Mouse (Mus musculus): ENCODE measurements around the gene Lrrc4c. TPM values are rescaled to one million over a fixed set of nuclear protein-coding genes. Genes with fewer than 3 reads are reported as not detected.

The Lrrc4c gene
- polyA plus RNA-seq, 1 experiment from 2014 or later: 11.1 TPM

DNA sequence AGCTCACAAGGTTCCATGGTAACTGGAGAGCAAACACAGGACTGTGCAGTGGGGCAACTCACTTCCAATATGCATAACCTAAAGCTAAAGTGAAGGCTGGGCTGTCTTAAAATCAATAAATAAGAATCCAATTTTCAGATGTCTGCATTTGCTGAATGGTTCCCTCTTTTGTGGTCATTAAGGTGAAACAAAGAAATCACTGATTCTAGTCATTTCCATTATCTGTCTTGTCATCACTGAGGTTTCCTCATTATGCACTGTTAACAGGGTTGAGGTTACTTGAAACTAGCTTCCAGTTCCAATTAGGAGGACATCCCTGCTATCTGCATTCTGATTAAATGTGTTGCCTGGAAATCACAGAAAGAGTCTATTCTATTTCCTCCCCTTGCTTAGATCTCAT is 1291.5 kb downstream of the Lrrc4c start:
- Histone ChIP-seq H3K4me1 (no peaks in the 10 kb centered on the region; the same call in none of the 2 replicates), H3K27ac (no peak overlapping the region), H3K9ac (no peak overlapping the region), H3K27me3 (no peaks in the 10 kb centered on the region), H3K36me3 (no peaks in the 10 kb centered on the region), H3K4me2 (replicated peaks) (no peak overlapping the region), H3K4me3 (no peak overlapping the region), H3K9me3 (replicated peaks) (no peaks in the 10 kb centered on the region)
- ATAC-seq (ENCODE audit: low FRiP score): no peak

DNA sequence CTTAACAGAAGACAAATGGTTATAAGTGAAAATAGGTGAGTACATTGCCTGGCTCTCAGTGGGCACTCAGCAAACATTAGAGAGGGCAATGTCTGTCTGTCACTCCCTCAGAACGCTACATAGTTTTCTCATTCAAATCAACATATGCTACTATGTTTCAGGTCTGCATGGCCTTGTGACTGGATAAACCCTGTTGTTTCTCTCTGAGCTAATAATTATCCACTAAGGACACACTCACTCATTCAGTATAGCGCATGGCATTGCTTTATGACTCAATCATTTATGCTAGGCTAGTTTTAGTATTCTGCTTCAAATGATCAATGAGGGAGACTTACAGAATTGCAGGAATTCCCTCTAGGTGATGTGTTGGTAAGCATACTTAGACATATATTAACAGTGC is 1292.6 kb downstream of the Lrrc4c start:
- 80% methylated on average over 2 of the region's 2 CpGs for WGBS

DNA sequence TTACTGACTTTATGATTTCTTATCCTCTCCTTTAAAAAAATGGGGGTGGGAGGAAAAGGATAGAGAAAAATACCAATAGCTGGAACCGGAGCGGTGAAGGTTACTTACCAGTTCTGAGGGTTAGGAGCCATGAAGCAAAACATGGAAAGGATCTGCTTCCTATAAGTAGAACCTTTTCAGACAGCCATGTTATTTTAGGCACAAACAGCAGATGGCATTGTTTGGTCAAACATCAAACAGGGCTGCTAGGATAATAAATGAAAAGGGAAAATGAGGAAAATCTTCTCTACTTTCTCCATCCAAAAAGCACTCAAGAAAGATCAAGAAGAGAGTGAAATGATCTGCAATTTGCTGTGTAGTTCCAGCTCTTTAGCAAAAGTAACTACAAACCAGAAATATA is 1296.8 kb downstream of the Lrrc4c start:
- no peak for ATAC-seq (ENCODE audit: low FRiP score)
- Histone ChIP-seq H3K9me3 (replicated peaks) (0 out of 2 replicates have a peak, but pooled peaks cover 1% of the 10 kb centered on the region), H3K36me3 (no peaks in the 10 kb centered on the region), H3K27ac (no peak overlapping the region), H3K4me2 (replicated peaks) (no peak overlapping the region), H3K9ac (no peak overlapping the region), H3K4me1 (no peaks in the 10 kb centered on the region), H3K4me3 (no peak overlapping the region), H3K27me3 (no peaks in the 10 kb centered on the region)
- 74% methylated on average over 2 of the region's 2 CpGs for WGBS

More for the DNA sequence above, 1292.6 kb downstream of the Lrrc4c start:
- H3K9ac ChIP-seq: no peak overlapping the region
- H3K9me3 ChIP-seq (replicated peaks): no peaks in the 10 kb centered on the region
- no peak overlapping the region for H3K4me2 ChIP-seq (replicated peaks)
- no peaks in the 10 kb centered on the region for H3K4me1 ChIP-seq
- no peak overlapping the region for H3K27ac ChIP-seq
- no peaks in the 10 kb centered on the region for H3K27me3 ChIP-seq
- no peak for ATAC-seq (ENCODE audit: low FRiP score)
- H3K4me3 ChIP-seq: no peak overlapping the region
- no peaks in the 10 kb centered on the region for H3K36me3 ChIP-seq

DNA sequence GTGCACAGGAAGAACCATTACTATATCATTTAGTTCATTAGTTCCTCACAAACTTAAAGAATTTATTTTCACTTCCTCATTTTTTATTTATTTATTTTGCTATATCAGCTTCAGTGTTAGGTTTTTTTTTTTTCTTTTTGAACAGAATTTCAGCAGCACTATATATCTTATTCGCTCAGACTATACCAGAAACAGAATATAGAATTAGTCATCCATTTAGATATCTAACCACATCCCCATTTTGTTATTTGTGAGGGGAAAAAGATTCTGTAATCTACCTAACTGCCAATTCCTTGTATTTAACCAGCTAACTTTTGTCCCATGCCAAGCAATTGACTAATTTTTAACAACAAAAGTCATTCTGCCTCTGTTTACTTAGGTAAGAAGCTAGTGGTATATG is 1300.6 kb downstream of the Lrrc4c start:
- ATAC-seq (ENCODE audit: low FRiP score): no peak
- Histone ChIP-seq H3K9me3 (replicated peaks) (0 out of 2 replicates have a peak, but pooled peaks cover 7% of the 10 kb centered on the region), H3K4me1 (no peaks in the 10 kb centered on the region), H3K4me2 (replicated peaks) (no peak overlapping the region), H3K4me3 (no peak overlapping the region), H3K36me3 (no peaks in the 10 kb centered on the region), H3K9ac (no peak overlapping the region), H3K27me3 (no peaks in the 10 kb centered on the region), H3K27ac (no peak overlapping the region)
- WGBS: 81% methylated on average over 1 of the region's 1 CpGs

DNA sequence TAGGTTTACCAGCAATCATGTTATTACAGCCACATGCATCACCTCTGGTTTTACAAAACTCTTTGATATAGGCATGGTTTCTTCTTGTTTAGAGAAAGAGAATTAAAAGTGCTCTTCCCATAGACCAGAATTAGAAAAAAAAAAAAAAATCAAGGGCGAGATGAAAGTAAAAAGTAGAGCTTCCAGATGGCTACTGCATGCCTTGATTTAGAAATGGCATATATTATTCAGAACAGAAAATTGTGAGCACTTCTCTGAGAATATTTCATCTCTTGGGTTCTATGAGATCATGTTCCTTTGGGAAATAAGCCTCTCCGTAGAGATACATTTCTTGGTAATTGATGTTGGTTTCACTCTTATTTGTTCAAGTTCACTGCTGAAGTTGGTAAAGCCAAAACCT is 1322.0 kb downstream of the Lrrc4c start:
- H3K4me2 ChIP-seq (replicated peaks): no peak overlapping the region
- no peak overlapping the region for H3K4me3 ChIP-seq
- no peaks in the 10 kb centered on the region for H3K4me1 ChIP-seq
- 85% methylated on average over 2 of the region's 2 CpGs for WGBS
- ATAC-seq (ENCODE audit: low FRiP score): no peak
- no peaks in the 10 kb centered on the region for H3K27me3 ChIP-seq
- H3K27ac ChIP-seq: no peak overlapping the region
- no peaks in the 10 kb centered on the region for H3K36me3 ChIP-seq
- H3K9me3 ChIP-seq (replicated peaks): no peaks in the 10 kb centered on the region
- H3K9ac ChIP-seq: no peak overlapping the region

DNA sequence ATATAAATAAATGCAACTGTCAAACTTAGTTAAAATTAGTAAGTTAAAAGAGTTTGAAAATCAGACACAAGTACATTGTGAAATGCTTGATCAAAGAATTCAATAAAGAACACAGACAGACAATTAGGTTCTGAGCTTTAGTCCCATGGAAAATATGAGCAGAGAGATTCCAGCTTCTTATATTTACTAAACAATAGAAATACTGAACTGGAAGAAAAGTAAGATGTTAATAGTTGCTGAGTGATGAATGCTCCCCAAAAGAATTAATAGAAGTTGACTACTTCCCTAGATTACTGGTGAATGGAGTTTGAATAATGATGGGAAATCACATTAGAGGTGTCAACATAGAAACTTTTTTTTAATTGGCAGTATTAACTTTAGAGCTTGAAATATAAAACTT is 1323.7 kb downstream of the Lrrc4c start:
- Histone ChIP-seq H3K4me1 (no peaks in the 10 kb centered on the region), H3K27me3 (no peaks in the 10 kb centered on the region), H3K9ac (no peak overlapping the region), H3K9me3 (replicated peaks) (no peaks in the 10 kb centered on the region), H3K4me2 (replicated peaks) (no peak overlapping the region), H3K36me3 (no peaks in the 10 kb centered on the region), H3K27ac (no peak overlapping the region), H3K4me3 (no peak overlapping the region)
- no peak for ATAC-seq (ENCODE audit: low FRiP score)

DNA sequence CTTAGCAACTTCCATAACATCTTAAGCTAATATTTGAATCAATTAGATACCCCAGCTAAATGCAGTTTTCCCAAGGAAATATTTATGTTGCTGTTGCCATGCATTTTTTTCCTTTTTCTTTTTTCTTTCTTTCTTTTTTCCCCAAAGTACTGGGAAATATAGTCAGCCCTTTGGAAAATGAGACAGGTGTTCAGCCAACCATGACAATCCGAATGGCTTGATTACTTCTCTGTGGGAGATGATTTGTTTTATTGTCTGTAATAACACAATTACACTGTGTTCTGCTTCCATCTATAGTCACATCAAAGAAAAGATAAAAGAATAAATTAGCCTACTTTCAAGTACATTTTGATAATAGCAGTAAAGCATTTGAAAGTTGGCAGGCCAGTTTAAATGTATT is 1334.7 kb downstream of the Lrrc4c start:
- Histone ChIP-seq H3K4me2 (replicated peaks) (no peak overlapping the region), H3K27ac (no peak overlapping the region), H3K9ac (no peak overlapping the region), H3K27me3 (no peaks in the 10 kb centered on the region), H3K4me1 (no peaks in the 10 kb centered on the region), H3K9me3 (replicated peaks) (peaks cover 6% of the 10 kb centered on the region; the same call in 1 of the 2 replicates), H3K36me3 (no peaks in the 10 kb centered on the region), H3K4me3 (no peak overlapping the region)
- no peak for ATAC-seq (ENCODE audit: low FRiP score)
- 25% methylated on average over 1 of the region's 1 CpGs for WGBS

Small RNA genes lying within 50 kb of the gene (microRNA-seq; reads per million reads assigned to microRNA genes)
- gene Gm44320: not detected

Data from hindbrain, embryonic 12.5 days (tissue).